Mouse (Mus musculus) forebrain, embryonic 10.5 days (tissue): ENCODE results near the gene Gdpd3. TPM values are rescaled to one million over a fixed set of nuclear protein-coding genes. Genes with fewer than 3 reads are reported as not detected.

Experiments used
- DNase-seq: peaks from one replicate; pipeline ENCODE4 v3.0.0-alpha.2; 2017; ENCODE audit warnings: low spot score; ENCODE audit errors: extremely low spot score
- H3K27ac ChIP-seq: fragments of 300-500 bp; sonication (generic); 2 replicates; pipeline ENCODE4 v1.5.1; 2016; ENCODE audit warnings: mild to moderate bottlenecking
- H3K27me3 ChIP-seq: fragments of 300-500 bp; sonication (generic); 2 replicates; pipeline ENCODE4 v1.6.1; 2016; ENCODE audit warnings: mild to moderate bottlenecking; ENCODE audit not compliant: poor library complexity, severe bottlenecking
- H3K36me3 ChIP-seq: fragments of 300-500 bp; sonication (generic); replicated peaks from 2 replicates; pipeline ENCODE4 v1.6.1; 2016; ENCODE audit warnings: mild to moderate bottlenecking, moderate library complexity
- H3K4me1 ChIP-seq: fragments of 300-500 bp; sonication (generic); 2 replicates; pipeline ENCODE4 v1.6.1; 2016
- H3K4me3 ChIP-seq: fragments of 300-500 bp; sonication (generic); 2 replicates; pipeline ENCODE4 v1.5.1; 2016; ENCODE audit warnings: mild to moderate bottlenecking, moderate library complexity
- H3K9me3 ChIP-seq: fragments of 300-500 bp; sonication (generic); 2 replicates; pipeline ENCODE4 v1.6.1; 2016; ENCODE audit warnings: mild to moderate bottlenecking, moderate library complexity
- WGBS: fragments of 180-500 bp; shearing (Covaris S2); methylation state at CpG from one replicate; pipeline ENCODE4 v1.1.7; 2016; 5-methylcytosine and 5-hydroxymethylcytosine counted together
- polyA plus RNA-seq: library from polyadenylated mRNA; unstranded; fragments of >200 nt; fragmentation: Nextera tagmentation; extraction: Ambion mirVana; gene quantifications from 2 replicates; pipeline ENCODE4 v1.2.1, GENCODE M21; 2016

Gdpd3 gene
- polyA plus RNA-seq, 1 experiment from 2014 or later, result 0.98 TPM

- Histone ChIP-seq H3K4me3 (no peak overlapping the region), H3K27ac (no peak overlapping the region), H3K27me3 (no peaks in the 10 kb centered on the region), H3K9me3 (no peaks in the 10 kb centered on the region), H3K36me3 (no peaks in the 10 kb centered on the region), H3K4me1 (no peaks in the 10 kb centered on the region)
- 92% methylated on average over 12 of the region's 12 CpGs for WGBS
- no peak for DNase-seq
Measured at GRCm38 (mm10) chr7:126746066-126746465, 20.1 kb upstream of the Gdpd3 start.

DNA sequence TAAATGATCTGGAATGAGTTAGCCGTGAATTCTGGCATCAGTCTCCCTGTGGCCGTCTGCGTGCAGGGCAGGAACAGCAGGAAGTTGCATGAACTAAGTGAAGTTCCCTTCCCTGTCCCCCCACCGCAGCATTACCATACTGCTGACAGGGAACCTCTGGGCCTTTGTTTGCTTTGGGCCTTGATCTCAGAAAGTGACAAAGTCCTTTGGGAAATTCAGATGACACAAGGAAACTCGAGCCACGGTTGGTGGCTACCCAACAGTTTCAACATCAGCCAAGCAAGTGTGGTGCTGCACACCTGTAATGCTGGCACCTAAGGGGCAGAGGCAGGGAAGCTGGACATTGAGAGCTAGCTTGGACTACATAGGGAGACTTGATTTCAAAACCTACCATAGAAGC lies 19.3 kb upstream of the Gdpd3 start:
- Histone ChIP-seq H3K9me3 (no peaks in the 10 kb centered on the region), H3K4me3 (no peak overlapping the region), H3K4me1 (no peaks in the 10 kb centered on the region), H3K27me3 (no peaks in the 10 kb centered on the region), H3K27ac (no peak overlapping the region), H3K36me3 (no peaks in the 10 kb centered on the region)
- 49% methylated on average over 6 of the region's 6 CpGs for WGBS
- DNase-seq, result no peak

GRCm38 (mm10) chr7:126748824-126749223 lies 17.3 kb upstream of the Gdpd3 start:
- no peak for DNase-seq
- WGBS, result 81% methylated on average over 7 of the region's 7 CpGs
- no peaks in the 10 kb centered on the region for H3K36me3 ChIP-seq
- H3K27ac ChIP-seq, result no peak overlapping the region
- H3K9me3 ChIP-seq, result no peaks in the 10 kb centered on the region
- no peaks in the 10 kb centered on the region for H3K4me1 ChIP-seq
- no peaks in the 10 kb centered on the region for H3K27me3 ChIP-seq
- no peak overlapping the region for H3K4me3 ChIP-seq

- WGBS, result 96% methylated on average over 17 of the region's 17 CpGs
- H3K4me1 ChIP-seq, result peaks cover 6% of the 10 kb centered on the region
Measured at GRCm38 (mm10) chr7:126749582-126750343, 16.4 kb upstream of the Gdpd3 start.

DNA sequence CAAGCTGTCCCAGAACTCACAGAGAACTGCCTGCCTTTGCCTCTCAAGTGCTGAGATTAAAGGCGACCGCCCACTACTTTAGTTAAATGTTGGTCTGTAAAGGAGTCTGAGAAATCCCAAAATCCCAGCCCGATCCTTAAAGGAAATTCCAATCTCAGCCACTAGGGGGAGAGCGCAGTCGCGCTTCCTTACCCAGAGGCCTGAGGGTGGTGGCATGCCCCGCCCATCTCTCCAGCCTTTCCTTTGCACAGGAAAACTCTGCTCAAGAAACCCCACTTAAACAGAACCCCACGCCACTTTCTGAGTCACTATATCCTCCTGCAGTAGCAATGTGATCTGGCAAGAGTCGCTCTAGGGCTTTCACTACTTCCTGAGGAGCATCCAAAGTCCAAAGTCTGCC lies 11.3 kb upstream of the Gdpd3 start:
- H3K27me3 ChIP-seq, result no peaks in the 10 kb centered on the region
- H3K4me3 ChIP-seq, result peak overlapping the region; percentile 16; the same call in 1 of the 2 replicates
- H3K27ac ChIP-seq, result peak overlapping the region; percentile 71
- peak; percentile 83 for DNase-seq
- H3K36me3 ChIP-seq, result no peaks in the 10 kb centered on the region
- under 1% methylated on average over 9 of the region's 9 CpGs for WGBS
- H3K9me3 ChIP-seq, result no peaks in the 10 kb centered on the region
- H3K4me1 ChIP-seq, result peaks cover 21% of the 10 kb centered on the region

More at GRCm38 (mm10) chr7:126749582-126750343, 16.4 kb upstream of the Gdpd3 start:
- Histone ChIP-seq H3K27me3 (no peaks in the 10 kb centered on the region), H3K9me3 (no peaks in the 10 kb centered on the region), H3K36me3 (no peaks in the 10 kb centered on the region), H3K27ac (no peak overlapping the region), H3K4me3 (no peak overlapping the region)
- no peak for DNase-seq

DNA sequence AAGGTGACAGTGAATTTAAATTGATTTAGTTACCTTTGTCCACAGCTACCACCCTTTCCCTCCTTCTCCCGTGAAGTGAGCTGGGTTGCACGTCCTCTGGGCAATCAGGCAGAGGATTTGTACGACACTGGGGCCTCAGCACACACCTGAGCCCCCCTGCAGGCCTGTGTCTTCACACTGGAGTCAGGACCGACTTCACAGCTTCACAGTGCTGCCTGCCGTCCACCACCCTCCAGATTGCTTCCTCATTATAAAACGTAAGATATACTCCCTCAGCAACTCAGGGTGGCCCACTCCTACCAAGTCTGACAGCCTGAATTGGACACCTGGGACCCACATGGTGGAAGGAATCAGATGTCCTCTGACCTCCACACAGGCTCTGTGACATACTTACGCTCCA lies 7.6 kb upstream of the Gdpd3 start:
- Histone ChIP-seq H3K27ac (peak overlapping the region; percentile 96), H3K36me3 (peaks cover 28% of the 10 kb centered on the region), H3K4me1 (peaks cover 53% of the 10 kb centered on the region)

GRCm38 (mm10) chr7:126759050-126759671 lies 7.0 kb upstream of the Gdpd3 start, which contains the start of gene Mapk3:
Mapk3 (plus strand) TSS chr7:126759601.
- Histone ChIP-seq H3K27ac (peak within 1 kb of the TSS; percentile 96), H3K36me3 (peaks cover 34% of the 10 kb centered on the region), H3K9me3 (no peaks in the 10 kb centered on the region), H3K4me1 (peaks cover 53% of the 10 kb centered on the region), H3K27me3 (no peaks in the 10 kb centered on the region), H3K4me3 (peak within 1 kb of the TSS; percentile 91)
- peak; percentile 91 for DNase-seq
- WGBS, result 0% methylated on average over 36 of the region's 38 CpGs

More for the DNA sequence above, 7.6 kb upstream of the Gdpd3 start:
- no peak overlapping the region for H3K4me3 ChIP-seq
- no peak for DNase-seq
- H3K27me3 ChIP-seq, result no peaks in the 10 kb centered on the region
- no peaks in the 10 kb centered on the region for H3K9me3 ChIP-seq
- WGBS, result 69% methylated on average over 7 of the region's 7 CpGs

GRCm38 (mm10) chr7:126759672-126760390 lies 6.3 kb upstream of the Gdpd3 start:
- Histone ChIP-seq H3K27ac (peak overlapping the region; percentile 96), H3K4me1 (peaks cover 47% of the 10 kb centered on the region), H3K9me3 (no peaks in the 10 kb centered on the region), H3K27me3 (no peaks in the 10 kb centered on the region), H3K36me3 (peaks cover 41% of the 10 kb centered on the region), H3K4me3 (peak overlapping the region; percentile 91)
- WGBS, result 2% methylated on average over 22 of the region's 24 CpGs
- DNase-seq, result no peak

- peaks cover 46% of the 10 kb centered on the region for H3K36me3 ChIP-seq
- DNase-seq, result no peak
- peak overlapping the region; percentile 96 for H3K27ac ChIP-seq
- no peaks in the 10 kb centered on the region for H3K9me3 ChIP-seq
- peaks cover 41% of the 10 kb centered on the region for H3K4me1 ChIP-seq
- H3K27me3 ChIP-seq, result no peaks in the 10 kb centered on the region
- H3K4me3 ChIP-seq, result peak overlapping the region; percentile 91
- WGBS, result 16% methylated on average over 3 of the region's 3 CpGs
Measured at GRCm38 (mm10) chr7:126760391-126760802, 5.7 kb upstream of the Gdpd3 start.

- Histone ChIP-seq H3K9me3 (no peaks in the 10 kb centered on the region), H3K4me3 (peak overlapping the region; percentile 91; the same call in 1 of the 2 replicates), H3K27me3 (no peaks in the 10 kb centered on the region), H3K4me1 (peaks cover 41% of the 10 kb centered on the region), H3K27ac (peak overlapping the region; percentile 96), H3K36me3 (peaks cover 52% of the 10 kb centered on the region)
- 78% methylated on average over 4 of the region's 4 CpGs for WGBS
- DNase-seq, result no peak
Measured at GRCm38 (mm10) chr7:126760956-126761355, 5.2 kb upstream of the Gdpd3 start.

GRCm38 (mm10) chr7:126761529-126762067 lies 4.5 kb upstream of the Gdpd3 start:
- Histone ChIP-seq H3K27ac (peak overlapping the region; percentile 1; the same call in 1 of the 2 replicates), H3K36me3 (peaks cover 58% of the 10 kb centered on the region)

GRCm38 (mm10) chr7:126762471-126763008 lies 3.6 kb upstream of the Gdpd3 start:
- peak overlapping the region; percentile 40; the same call in 1 of the 2 replicates for H3K27ac ChIP-seq
- WGBS, result 79% methylated on average over 17 of the region's 17 CpGs

More at GRCm38 (mm10) chr7:126761529-126762067, 4.5 kb upstream of the Gdpd3 start:
- Histone ChIP-seq H3K4me3 (0 out of 2 replicates have a peak overlapping the region, but pooled peaks have one; percentile 6), H3K27me3 (no peaks in the 10 kb centered on the region), H3K9me3 (no peaks in the 10 kb centered on the region), H3K4me1 (peaks cover 41% of the 10 kb centered on the region)
- DNase-seq, result no peak
- 81% methylated on average over 6 of the region's 6 CpGs for WGBS

More at GRCm38 (mm10) chr7:126762471-126763008, 3.6 kb upstream of the Gdpd3 start:
- Histone ChIP-seq H3K36me3 (peaks cover 68% of the 10 kb centered on the region), H3K27me3 (no peaks in the 10 kb centered on the region), H3K4me1 (peaks cover 41% of the 10 kb centered on the region), H3K9me3 (no peaks in the 10 kb centered on the region), H3K4me3 (0 out of 2 replicates have a peak overlapping the region, but pooled peaks have one; percentile 5)
- DNase-seq, result no peak
